Mouse (Mus musculus) forebrain, embryonic 16.5 days (tissue): ENCODE data around the gene Dlg5. TPM values are rescaled to one million over a fixed set of nuclear protein-coding genes. Genes with fewer than 3 reads are reported as not detected.

Experiments
- ATAC-seq: fragments of 200-750 bp; cut with Nextera tagmentation; 2 replicates; pipeline ENCODE4 v1.8.0; 2017; ENCODE audit warnings: mild to moderate bottlenecking, moderate library complexity
- H3K27ac ChIP-seq: fragments of 300-500 bp; sonication (generic); 2 replicates; pipeline ENCODE4 v1.5.1; 2014; ENCODE audit warnings: low read length, control low read depth
- H3K27me3 ChIP-seq: fragments of 300-500 bp; sonication (generic); replicated peaks from 2 replicates; pipeline ENCODE4 v1.6.1; 2014; ENCODE audit warnings: low read length; ENCODE audit not compliant: control insufficient read depth, insufficient read depth
- H3K36me3 ChIP-seq: fragments of 300-500 bp; sonication (generic); 2 replicates; pipeline ENCODE4 v1.6.1; 2014; ENCODE audit not compliant: control insufficient read depth, insufficient read depth
- H3K4me1 ChIP-seq: fragments of 300-500 bp; sonication (generic); replicated peaks from 2 replicates; pipeline ENCODE4 v1.6.1; 2014; ENCODE audit warnings: low read length; ENCODE audit not compliant: control insufficient read depth, insufficient read depth
- H3K4me2 ChIP-seq: fragments of 300-500 bp; sonication (generic); 2 replicates; pipeline ENCODE4 v1.6.1; 2014; ENCODE audit warnings: mild to moderate bottlenecking, low read length, control low read depth
- H3K4me3 ChIP-seq: fragments of 300-500 bp; sonication (generic); replicated peaks from 2 replicates; pipeline ENCODE4 v1.5.1; 2014; ENCODE audit warnings: mild to moderate bottlenecking, low read length, control low read depth
- H3K9ac ChIP-seq: fragments of 300-500 bp; sonication (generic); replicated peaks from 2 replicates; pipeline ENCODE4 v1.6.1; 2014; ENCODE audit warnings: low read depth, low read length, control low read depth
- H3K9me3 ChIP-seq: fragments of 300-500 bp; sonication (generic); 2 replicates; pipeline ENCODE4 v1.6.1; 2016; ENCODE audit warnings: low read length; ENCODE audit not compliant: control insufficient read depth
- WGBS: fragments of 180-500 bp; shearing (Covaris S2); extraction: QIAGEN DNeasy Blood & Tissue Kit; methylation state at CpG from one replicate; pipeline ENCODE4 v1.1.7; 2014; 5-methylcytosine and 5-hydroxymethylcytosine counted together
- polyA plus RNA-seq: library from polyadenylated mRNA; unstranded; fragments of >200 nt; fragmentation: Nextera tagmentation; extraction: Ambion mirVana; gene quantifications from 2 replicates; pipeline ENCODE4 v1.2.1, GENCODE M21; 2015

The Dlg5 gene
- polyA plus RNA-seq, 1 experiment from 2014 or later: 21.2 TPM

DNA sequence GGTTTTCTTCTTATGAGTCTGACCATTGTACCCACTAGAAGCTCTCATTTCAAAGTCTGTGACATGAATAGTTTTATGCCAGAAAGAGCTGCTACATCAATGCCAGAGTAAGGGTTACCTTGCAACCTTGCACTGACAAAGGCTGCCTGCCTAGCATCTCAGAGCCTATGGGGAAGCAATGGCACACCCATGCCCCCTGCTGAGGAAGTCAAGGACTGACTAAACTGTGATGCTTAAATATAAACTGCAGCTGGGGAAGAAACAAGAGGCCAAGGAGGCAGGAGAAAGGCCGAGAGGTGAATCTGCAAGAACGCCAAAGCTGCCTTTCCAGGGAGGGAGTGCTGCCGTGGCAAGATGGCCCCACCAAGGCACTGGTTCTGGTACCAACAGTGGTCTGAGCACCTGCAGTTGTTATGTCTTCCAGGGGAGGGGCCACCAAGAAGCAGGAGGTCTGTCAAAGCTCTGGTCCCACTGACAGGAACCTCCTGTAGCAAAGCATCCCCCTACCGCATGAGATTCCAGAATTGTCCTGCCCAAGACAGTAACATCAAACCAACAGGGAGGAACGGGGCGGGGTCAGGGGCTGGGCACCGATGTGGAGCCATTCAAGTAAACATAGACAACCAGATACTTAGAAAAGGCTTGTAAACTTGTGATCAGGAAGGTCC lies 111.0 kb downstream of the Dlg5 start:
- no peak overlapping the region for H3K9ac ChIP-seq
- no peaks in the 10 kb centered on the region for H3K9me3 ChIP-seq
- H3K27ac ChIP-seq: no peak overlapping the region
- H3K4me1 ChIP-seq: no peaks in the 10 kb centered on the region
- H3K4me2 ChIP-seq: no peak overlapping the region
- H3K36me3 ChIP-seq: peaks cover 10% of the 10 kb centered on the region; the same call in 1 of the 2 replicates
- H3K27me3 ChIP-seq: no peaks in the 10 kb centered on the region
- WGBS: 92% methylated on average over 7 of the region's 7 CpGs
- H3K4me3 ChIP-seq: no peak overlapping the region
- no peak for ATAC-seq

- no peaks in the 10 kb centered on the region for H3K4me1 ChIP-seq
- H3K36me3 ChIP-seq: peaks cover 10% of the 10 kb centered on the region; the same call in 1 of the 2 replicates
- WGBS: 87% methylated on average over 8 of the region's 8 CpGs
- H3K9me3 ChIP-seq: no peaks in the 10 kb centered on the region
- no peak overlapping the region for H3K4me3 ChIP-seq
- ATAC-seq: no peak
- H3K4me2 ChIP-seq: no peak overlapping the region
- no peaks in the 10 kb centered on the region for H3K27me3 ChIP-seq
- no peak overlapping the region for H3K27ac ChIP-seq
- no peak overlapping the region for H3K9ac ChIP-seq
Observed at GRCm38 (mm10) chr14:24133801-24134200, 111.9 kb downstream of the Dlg5 start.

- Histone ChIP-seq H3K36me3 (peaks cover 5% of the 10 kb centered on the region; the same call in 1 of the 2 replicates), H3K4me2 (no peak overlapping the region), H3K9me3 (no peaks in the 10 kb centered on the region), H3K27me3 (no peaks in the 10 kb centered on the region), H3K4me1 (no peaks in the 10 kb centered on the region), H3K27ac (no peak overlapping the region), H3K4me3 (no peak overlapping the region), H3K9ac (no peak overlapping the region)
- WGBS: 49% methylated on average over 4 of the region's 4 CpGs
- ATAC-seq: no peak
Observed at GRCm38 (mm10) chr14:24132092-24132491, 113.6 kb downstream of the Dlg5 start.

GRCm38 (mm10) chr14:24125069-24125468 lies 120.7 kb downstream of the Dlg5 start:
- no peak for ATAC-seq
- Histone ChIP-seq H3K27me3 (no peaks in the 10 kb centered on the region), H3K9ac (no peak overlapping the region), H3K4me2 (no peak overlapping the region), H3K9me3 (no peaks in the 10 kb centered on the region), H3K27ac (no peak overlapping the region), H3K36me3 (no peaks in the 10 kb centered on the region), H3K4me3 (no peak overlapping the region), H3K4me1 (peaks cover 6% of the 10 kb centered on the region; the same call in 1 of the 2 replicates)
- 79% methylated on average over 2 of the region's 2 CpGs for WGBS

DNA sequence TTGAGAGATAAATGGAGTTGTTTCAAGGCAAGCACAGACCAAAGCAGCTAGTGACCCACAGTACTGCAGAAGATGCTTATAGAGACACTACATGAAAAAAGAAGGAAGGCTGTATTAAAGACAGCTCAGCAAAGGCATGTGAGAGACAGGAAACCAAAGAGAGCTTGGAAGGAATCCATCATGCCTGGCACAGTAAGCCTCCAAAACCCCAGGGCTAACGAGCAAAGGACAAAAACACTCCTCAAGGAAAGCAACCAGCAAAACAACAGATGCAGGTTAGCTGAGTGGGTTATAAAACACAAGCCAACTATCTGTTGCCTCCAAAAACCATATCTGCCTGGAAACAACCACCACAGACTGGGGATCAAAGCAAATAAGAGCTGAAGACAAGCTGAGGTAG lies 121.5 kb downstream of the Dlg5 start:
- 9% methylated on average over 1 of the region's 1 CpGs for WGBS
- Histone ChIP-seq H3K9me3 (no peaks in the 10 kb centered on the region), H3K9ac (no peak overlapping the region), H3K36me3 (no peaks in the 10 kb centered on the region), H3K4me2 (no peak overlapping the region), H3K4me1 (peaks cover 6% of the 10 kb centered on the region; the same call in 1 of the 2 replicates), H3K27ac (no peak overlapping the region), H3K4me3 (no peak overlapping the region), H3K27me3 (no peaks in the 10 kb centered on the region)
- ATAC-seq: no peak

DNA sequence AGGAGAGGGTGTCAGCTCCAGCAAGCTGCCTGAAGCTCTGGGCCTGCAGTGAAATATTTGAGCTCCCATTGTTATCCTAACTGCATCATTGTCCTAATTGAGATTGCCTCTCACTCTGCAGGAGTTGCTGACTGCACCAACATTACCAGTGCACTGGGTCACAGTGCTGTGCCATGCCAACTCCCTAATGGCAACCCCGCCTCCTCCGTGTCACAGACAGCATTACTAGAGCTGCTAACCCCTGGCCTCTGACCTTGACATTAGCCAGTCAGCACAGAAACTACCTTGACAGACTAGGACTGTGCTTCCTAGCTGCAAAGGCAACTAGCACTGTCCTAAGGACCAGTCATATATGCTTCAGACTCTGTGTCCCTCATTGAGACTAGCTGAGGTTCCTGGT lies 139.0 kb downstream of the Dlg5 start:
- no peaks in the 10 kb centered on the region for H3K9me3 ChIP-seq
- ATAC-seq: no peak
- 81% methylated on average over 2 of the region's 2 CpGs for WGBS
- no peaks in the 10 kb centered on the region for H3K36me3 ChIP-seq
- H3K4me3 ChIP-seq: no peak overlapping the region
- H3K9ac ChIP-seq: no peak overlapping the region
- no peaks in the 10 kb centered on the region for H3K4me1 ChIP-seq
- no peaks in the 10 kb centered on the region for H3K27me3 ChIP-seq
- no peak overlapping the region for H3K27ac ChIP-seq
- no peak overlapping the region for H3K4me2 ChIP-seq

DNA sequence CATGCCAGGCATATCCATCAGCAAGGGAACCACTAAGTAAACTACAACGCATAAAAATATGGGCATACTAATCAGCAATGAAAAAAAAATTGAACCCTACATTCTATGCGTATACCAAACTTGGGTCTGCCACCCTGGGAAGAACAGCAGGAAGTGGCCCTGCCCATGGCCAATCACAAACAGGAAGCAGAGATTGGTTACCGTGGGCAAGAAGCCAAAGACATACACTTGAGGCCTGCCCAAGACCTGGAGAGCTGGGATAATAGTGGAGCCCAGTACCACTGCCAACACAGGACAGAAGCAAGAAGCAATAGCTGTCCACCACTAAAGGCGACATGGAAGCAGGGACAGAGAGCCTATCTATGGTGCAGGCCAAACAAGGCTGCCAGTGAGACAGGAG lies 146.9 kb downstream of the Dlg5 start:
- Histone ChIP-seq H3K27ac (no peak overlapping the region), H3K4me2 (no peak overlapping the region), H3K27me3 (no peaks in the 10 kb centered on the region), H3K9me3 (no peaks in the 10 kb centered on the region), H3K9ac (no peak overlapping the region), H3K36me3 (no peaks in the 10 kb centered on the region), H3K4me1 (no peaks in the 10 kb centered on the region), H3K4me3 (no peak overlapping the region)
- WGBS: 88% methylated on average over 4 of the region's 4 CpGs
- ATAC-seq: no peak

DNA sequence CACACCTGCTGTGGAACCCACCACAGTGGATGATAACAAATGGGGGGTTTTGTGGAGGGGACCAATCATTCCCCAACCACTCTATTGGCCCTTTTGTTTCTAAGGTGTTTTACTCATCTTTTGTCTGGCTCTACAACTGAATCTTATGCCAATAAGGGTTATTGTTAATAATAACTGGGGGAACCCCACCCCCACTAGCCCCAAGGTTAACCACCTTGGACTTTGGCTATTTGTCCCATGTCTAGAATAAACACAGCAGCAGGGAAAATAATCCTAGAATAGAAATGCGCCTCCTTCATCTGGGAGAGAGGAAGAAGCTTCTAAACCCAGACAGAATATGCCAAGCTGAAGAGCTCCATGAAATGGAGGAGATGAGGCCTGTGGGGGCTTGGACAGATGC lies 151.1 kb downstream of the Dlg5 start:
- 89% methylated on average over 1 of the region's 1 CpGs for WGBS
- Histone ChIP-seq H3K9me3 (no peaks in the 10 kb centered on the region), H3K27me3 (no peaks in the 10 kb centered on the region), H3K36me3 (no peaks in the 10 kb centered on the region), H3K4me2 (no peak overlapping the region), H3K4me3 (no peak overlapping the region), H3K4me1 (peaks cover 2% of the 10 kb centered on the region; the same call in 1 of the 2 replicates), H3K27ac (no peak overlapping the region), H3K9ac (no peak overlapping the region)
- ATAC-seq: no peak

- no peaks in the 10 kb centered on the region for H3K27me3 ChIP-seq
- no peaks in the 10 kb centered on the region for H3K36me3 ChIP-seq
- 99% methylated on average over 4 of the region's 4 CpGs for WGBS
- H3K4me2 ChIP-seq: no peak overlapping the region
- no peak overlapping the region for H3K9ac ChIP-seq
- H3K4me1 ChIP-seq: peaks cover 2% of the 10 kb centered on the region; the same call in 1 of the 2 replicates
- no peak overlapping the region for H3K27ac ChIP-seq
- H3K4me3 ChIP-seq: no peak overlapping the region
- H3K9me3 ChIP-seq: no peaks in the 10 kb centered on the region
- ATAC-seq: no peak
Observed at GRCm38 (mm10) chr14:24093221-24093620, 152.5 kb downstream of the Dlg5 start.
